Mouse (Mus musculus): Measurements from ENCODE around the gene Coro2a.

DNA sequence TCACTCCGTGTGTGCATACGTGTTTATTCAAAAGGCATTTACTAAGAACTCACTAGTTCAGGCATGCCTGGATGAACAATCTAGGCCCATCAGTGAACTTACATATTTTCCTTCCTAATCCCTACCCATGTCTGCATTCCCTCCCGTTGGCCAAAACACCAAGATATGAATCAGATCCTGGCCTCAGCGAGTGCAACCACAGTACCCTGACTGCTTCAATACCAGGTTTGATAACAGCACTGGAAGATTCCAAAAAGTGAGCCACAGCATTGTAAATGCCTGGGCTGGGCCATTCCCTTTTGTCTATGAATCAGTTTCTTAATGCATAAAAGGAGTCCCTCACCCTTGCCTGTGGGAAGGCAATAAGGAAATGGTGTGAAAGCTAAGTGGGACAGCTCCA lies 47.2 kb upstream of the Coro2a start:
- no peak for TF ChIP-seq CTCF (conservative IDR thresholded peaks at IDR 0.05; ENCODE audit: low read length)
- TF ChIP-seq NANOG (IDR thresholded peaks at IDR 0.05; ENCODE audit: borderline replicate concordance, low read length), result no peak
- TF ChIP-seq POU5F1 (IDR thresholded peaks at IDR 0.05; ENCODE audit: borderline replicate concordance, low read length), result no peak

Data from E14TG2a.4 (cell line).